Mouse (Mus musculus) forebrain, embryonic 12.5 days (tissue): ENCODE measurements around the gene Tubb3. TPM values are rescaled to one million over a fixed set of nuclear protein-coding genes. Genes with fewer than 3 reads are reported as not detected.
"Not testable (repeated sequence)": the region's sequence is repeated elsewhere in the genome, so short reads cannot be mapped to it uniquely, and the experiment has no call there.

ENCODE experiments used
- ATAC-seq: fragments of 200-750 bp; cut with Nextera tagmentation; 2 replicates; pipeline ENCODE4 v1.8.0; 2017; ENCODE audit warnings: moderate TSS enrichment; ENCODE audit not compliant: low FRiP score
- H3K27ac ChIP-seq: fragments of 300-500 bp; sonication (generic); 2 replicates; pipeline ENCODE4 v1.5.1; 2016; ENCODE audit warnings: mild to moderate bottlenecking
- H3K27me3 ChIP-seq: fragments of 300-500 bp; sonication (generic); 2 replicates; pipeline ENCODE4 v1.6.1; 2016; ENCODE audit warnings: mild to moderate bottlenecking
- H3K36me3 ChIP-seq: fragments of 300-500 bp; sonication (generic); replicated peaks from 2 replicates; pipeline ENCODE4 v1.6.1; 2016; ENCODE audit warnings: mild to moderate bottlenecking
- H3K4me1 ChIP-seq: fragments of 300-500 bp; sonication (generic); 2 replicates; pipeline ENCODE4 v1.6.1; 2016
- H3K4me2 ChIP-seq: fragments of 300-500 bp; sonication (generic); 2 replicates; pipeline ENCODE4 v1.6.1; 2016; ENCODE audit warnings: mild to moderate bottlenecking, moderate library complexity
- H3K4me3 ChIP-seq: fragments of 300-500 bp; sonication (generic); replicated peaks from 2 replicates; pipeline ENCODE4 v1.5.1; 2016; ENCODE audit warnings: mild to moderate bottlenecking
- H3K9ac ChIP-seq: fragments of 300-500 bp; sonication (generic); 2 replicates; pipeline ENCODE4 v1.6.1; 2016; ENCODE audit warnings: mild to moderate bottlenecking
- H3K9me3 ChIP-seq: fragments of 300-500 bp; sonication (generic); 2 replicates; pipeline ENCODE4 v1.6.1; 2016
- WGBS: fragments of 180-500 bp; shearing (Covaris S2); methylation state at CpG from one replicate; pipeline ENCODE4 v1.1.7; 2016; 5-methylcytosine and 5-hydroxymethylcytosine counted together
- polyA plus RNA-seq: library from polyadenylated mRNA; unstranded; fragments of >200 nt; fragmentation: Nextera tagmentation; extraction: Ambion mirVana; gene quantifications from 2 replicates; pipeline ENCODE4 v1.2.1, GENCODE M21; 2016

The Tubb3 gene
- polyA plus RNA-seq, 1 experiment from 2014 or later = 827 TPM

DNA sequence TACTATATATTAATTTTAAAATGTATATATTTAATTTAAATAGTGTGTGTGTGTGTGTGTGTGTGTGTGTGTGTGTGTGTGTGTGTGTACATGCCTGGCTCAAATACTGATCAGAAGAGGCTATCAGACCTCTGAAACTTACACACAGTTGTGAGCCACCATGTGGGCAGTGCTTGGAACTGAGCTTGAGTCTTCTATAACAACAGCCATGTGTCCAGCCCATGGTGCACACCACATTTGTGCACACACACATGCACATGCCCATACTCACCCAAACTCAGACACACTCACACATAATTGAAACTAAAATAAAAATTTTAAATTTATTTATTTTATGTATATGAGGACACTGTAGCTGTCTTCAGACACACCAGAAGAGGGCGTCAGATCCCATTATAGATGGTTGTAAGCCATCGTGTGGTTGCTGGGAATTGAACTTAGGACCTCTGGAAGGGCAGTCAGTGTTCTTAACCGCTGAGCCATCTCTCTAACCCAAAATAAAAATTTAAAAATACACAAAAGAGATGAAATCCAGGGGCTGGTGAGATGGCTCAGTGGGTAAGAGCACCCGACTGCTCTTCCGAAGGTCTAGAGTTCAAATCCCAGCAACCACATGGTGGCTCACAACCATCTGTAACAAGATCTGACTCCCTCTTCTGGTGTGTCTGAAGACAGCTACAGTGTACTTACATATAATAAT lies 3.9 kb downstream of the Tubb3 start:
- Histone ChIP-seq H3K36me3 (peaks cover 34% of the 10 kb centered on the region), H3K4me2 (peak overlapping the region; percentile 72), H3K4me3 (peak overlapping the region; percentile 86), H3K4me1 (peaks cover 41% of the 10 kb centered on the region)
- H3K9me3 ChIP-seq, H3K9ac ChIP-seq, ATAC-seq, H3K27ac ChIP-seq, H3K27me3 ChIP-seq: not testable (repeated sequence)
- WGBS = 80% methylated on average over 5 of the region's 5 CpGs

DNA sequence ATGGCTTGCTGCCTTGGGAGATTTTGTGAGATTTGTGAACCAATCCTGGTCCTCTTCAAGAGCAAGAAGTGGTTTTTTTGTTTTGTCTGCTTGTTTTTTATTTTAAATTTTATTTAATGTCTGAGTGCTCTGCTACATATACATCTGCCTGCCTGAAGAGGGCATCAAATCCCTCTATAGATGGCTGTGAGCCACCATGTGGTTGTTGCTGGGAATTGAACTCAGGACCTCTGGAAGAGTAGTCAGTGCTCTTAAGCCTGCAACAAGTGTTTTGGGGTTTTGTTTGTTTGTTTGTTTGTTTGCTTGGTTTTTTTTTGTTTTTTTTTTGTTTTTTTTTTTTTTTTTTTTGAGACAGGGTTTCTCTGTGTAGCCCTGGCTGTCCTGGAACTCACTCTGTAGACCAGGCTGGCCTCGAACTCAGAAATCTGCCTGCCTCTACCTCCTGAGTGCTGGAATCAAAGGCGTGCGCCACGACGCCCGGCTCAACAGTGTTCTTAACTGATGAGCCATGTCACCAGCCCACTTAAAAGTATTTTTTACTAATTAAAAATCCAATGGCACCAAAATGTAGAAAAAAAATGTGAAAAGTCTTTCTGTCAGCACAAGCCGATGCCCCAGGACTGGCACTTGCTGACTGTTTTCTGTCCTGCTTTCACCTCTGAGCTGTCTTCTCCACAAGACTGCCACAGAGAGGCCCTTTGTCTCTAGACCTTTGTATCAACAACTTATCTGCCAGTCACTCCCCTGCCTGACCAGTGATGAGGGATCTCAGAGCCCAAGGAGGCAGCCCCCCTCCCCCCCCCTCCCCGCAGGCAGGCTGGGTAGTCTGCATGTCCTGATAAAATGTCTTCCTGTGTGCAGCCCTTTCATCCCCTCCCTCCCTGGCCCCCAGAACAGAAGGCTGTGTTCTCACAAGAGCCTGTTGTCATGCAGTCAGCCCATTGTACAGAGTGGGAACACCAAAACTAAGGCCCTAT lies 5.0 kb downstream of the Tubb3 start:
- peaks cover 36% of the 10 kb centered on the region for H3K4me1 ChIP-seq
- WGBS = 86% methylated on average over 8 of the region's 8 CpGs
- H3K27ac ChIP-seq = no peak overlapping the region
- H3K27me3 ChIP-seq = no peaks in the 10 kb centered on the region
- H3K9me3 ChIP-seq = no peaks in the 10 kb centered on the region
- H3K9ac ChIP-seq = no peak overlapping the region
- ATAC-seq = no peak
- H3K4me3 ChIP-seq = 0 out of 2 replicates have a peak overlapping the region, but pooled peaks have one; percentile 3
- peak overlapping the region; percentile 40 for H3K4me2 ChIP-seq
- H3K36me3 ChIP-seq = peaks cover 46% of the 10 kb centered on the region

DNA sequence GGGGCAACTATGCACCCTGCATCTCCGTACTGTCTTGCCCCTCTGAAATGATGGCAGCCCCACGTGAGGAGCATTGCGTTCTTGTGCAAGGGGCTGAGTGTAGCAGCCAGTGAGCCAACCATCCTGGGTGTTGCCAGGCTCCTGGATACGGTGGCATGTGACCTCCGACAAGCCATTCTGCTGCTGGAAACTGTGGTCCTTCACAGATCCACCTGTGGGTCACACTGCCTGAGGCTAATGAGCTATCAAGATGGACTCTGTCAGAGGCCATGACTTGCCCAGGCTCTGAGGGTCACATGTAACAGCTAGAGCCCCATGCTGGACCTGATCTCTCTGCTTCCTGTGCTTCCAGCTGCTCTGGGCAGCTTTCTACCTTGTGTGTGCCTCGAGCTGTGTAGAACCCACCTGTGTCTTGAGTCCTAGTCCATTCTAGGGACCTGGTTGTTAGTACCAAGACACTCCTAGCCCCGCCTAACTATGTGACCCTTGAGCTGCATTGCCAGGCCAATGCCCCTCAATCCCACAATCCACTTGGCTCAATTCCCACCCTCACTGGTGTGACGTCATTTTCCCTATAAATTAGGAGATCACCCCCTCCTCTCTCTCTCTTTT lies 5.8 kb downstream of the Tubb3 start:
- peaks cover 39% of the 10 kb centered on the region for H3K4me1 ChIP-seq
- no peak for ATAC-seq
- no peaks in the 10 kb centered on the region for H3K27me3 ChIP-seq
- H3K27ac ChIP-seq = no peak overlapping the region
- peak overlapping the region; percentile 31 for H3K4me2 ChIP-seq
- no peak overlapping the region for H3K9ac ChIP-seq
- peaks cover 51% of the 10 kb centered on the region for H3K36me3 ChIP-seq
- WGBS = 85% methylated on average over 8 of the region's 8 CpGs
- H3K9me3 ChIP-seq = no peaks in the 10 kb centered on the region
- H3K4me3 ChIP-seq = no peak overlapping the region

DNA sequence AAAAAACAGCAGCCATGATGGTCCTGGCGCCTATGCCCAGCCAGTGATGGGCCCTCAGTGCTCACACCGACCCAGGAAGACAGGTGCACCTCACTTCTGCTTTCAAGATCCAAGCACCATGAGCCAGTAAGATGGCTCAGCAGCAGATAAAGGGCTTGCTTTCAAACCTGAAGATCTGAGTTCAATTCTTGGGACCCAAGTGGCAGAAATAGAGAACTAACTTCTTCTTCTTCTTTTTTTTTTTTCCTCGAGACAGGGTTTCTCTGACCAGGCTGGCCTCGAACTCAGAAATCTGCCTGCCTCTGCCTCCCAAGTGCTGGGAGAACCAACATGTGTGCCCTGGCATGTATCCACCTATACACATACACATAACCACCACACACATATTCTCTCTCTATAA lies 8.5 kb downstream of the Tubb3 start:
- no peak for ATAC-seq
- Histone ChIP-seq H3K9me3 (no peaks in the 10 kb centered on the region), H3K4me2 (no peak overlapping the region), H3K27ac (no peak overlapping the region), H3K4me1 (peaks cover 31% of the 10 kb centered on the region), H3K9ac (no peak overlapping the region), H3K27me3 (no peaks in the 10 kb centered on the region), H3K36me3 (peaks cover 59% of the 10 kb centered on the region), H3K4me3 (no peak overlapping the region)
- 90% methylated on average over 4 of the region's 4 CpGs for WGBS

DNA sequence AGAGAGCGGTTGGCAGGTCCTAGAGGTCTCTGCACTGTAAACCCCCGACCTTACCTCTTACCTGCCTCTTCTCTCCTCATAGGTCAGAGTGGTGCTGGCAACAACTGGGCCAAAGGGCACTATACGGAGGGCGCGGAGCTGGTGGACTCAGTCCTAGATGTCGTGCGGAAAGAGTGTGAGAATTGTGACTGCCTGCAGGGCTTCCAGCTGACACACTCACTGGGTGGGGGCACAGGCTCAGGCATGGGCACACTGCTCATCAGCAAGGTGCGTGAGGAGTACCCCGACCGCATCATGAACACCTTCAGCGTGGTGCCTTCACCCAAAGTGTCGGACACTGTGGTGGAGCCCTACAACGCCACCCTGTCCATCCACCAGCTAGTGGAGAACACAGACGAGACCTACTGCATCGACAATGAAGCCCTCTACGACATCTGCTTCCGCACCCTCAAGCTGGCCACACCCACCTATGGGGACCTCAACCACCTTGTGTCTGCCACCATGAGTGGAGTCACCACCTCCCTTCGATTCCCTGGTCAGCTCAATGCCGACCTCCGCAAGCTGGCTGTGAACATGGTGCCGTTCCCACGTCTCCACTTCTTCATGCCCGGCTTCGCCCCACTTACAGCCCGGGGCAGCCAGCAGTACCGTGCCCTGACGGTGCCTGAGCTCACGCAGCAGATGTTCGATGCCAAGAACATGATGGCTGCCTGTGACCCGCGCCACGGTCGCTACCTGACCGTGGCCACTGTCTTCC lies 9.5 kb downstream of the Tubb3 start:
- H3K27me3 ChIP-seq = no peaks in the 10 kb centered on the region
- ATAC-seq = 0 out of 2 replicates have a peak, but pooled peaks have one; percentile 15
- H3K36me3 ChIP-seq = peaks cover 59% of the 10 kb centered on the region
- no peak overlapping the region for H3K27ac ChIP-seq
- H3K4me2 ChIP-seq = no peak overlapping the region
- H3K4me1 ChIP-seq = peaks cover 31% of the 10 kb centered on the region
- H3K9ac ChIP-seq = no peak overlapping the region
- WGBS = 95% methylated on average over 34 of the region's 34 CpGs
- H3K4me3 ChIP-seq = no peak overlapping the region
- no peaks in the 10 kb centered on the region for H3K9me3 ChIP-seq

DNA sequence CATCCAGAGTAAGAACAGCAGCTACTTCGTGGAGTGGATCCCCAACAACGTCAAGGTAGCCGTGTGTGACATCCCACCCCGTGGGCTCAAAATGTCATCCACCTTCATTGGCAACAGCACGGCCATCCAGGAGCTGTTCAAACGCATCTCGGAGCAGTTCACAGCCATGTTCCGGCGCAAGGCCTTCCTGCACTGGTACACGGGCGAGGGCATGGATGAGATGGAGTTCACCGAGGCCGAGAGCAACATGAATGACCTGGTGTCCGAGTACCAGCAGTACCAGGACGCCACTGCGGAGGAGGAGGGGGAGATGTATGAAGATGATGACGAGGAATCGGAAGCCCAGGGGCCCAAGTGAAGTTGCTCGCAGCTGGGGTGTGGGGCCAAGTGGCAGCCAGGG lies 10.1 kb downstream of the Tubb3 start:
- no peak overlapping the region for H3K9ac ChIP-seq
- H3K9me3 ChIP-seq = 0 out of 2 replicates have a peak, but pooled peaks cover under 1% of the 10 kb centered on the region
- no peaks in the 10 kb centered on the region for H3K27me3 ChIP-seq
- H3K4me3 ChIP-seq = no peak overlapping the region
- WGBS = 91% methylated on average over 19 of the region's 19 CpGs
- H3K36me3 ChIP-seq = peaks cover 59% of the 10 kb centered on the region
- no peak overlapping the region for H3K27ac ChIP-seq
- ATAC-seq = no peak
- H3K4me1 ChIP-seq = peaks cover 30% of the 10 kb centered on the region
- H3K4me2 ChIP-seq = no peak overlapping the region

DNA sequence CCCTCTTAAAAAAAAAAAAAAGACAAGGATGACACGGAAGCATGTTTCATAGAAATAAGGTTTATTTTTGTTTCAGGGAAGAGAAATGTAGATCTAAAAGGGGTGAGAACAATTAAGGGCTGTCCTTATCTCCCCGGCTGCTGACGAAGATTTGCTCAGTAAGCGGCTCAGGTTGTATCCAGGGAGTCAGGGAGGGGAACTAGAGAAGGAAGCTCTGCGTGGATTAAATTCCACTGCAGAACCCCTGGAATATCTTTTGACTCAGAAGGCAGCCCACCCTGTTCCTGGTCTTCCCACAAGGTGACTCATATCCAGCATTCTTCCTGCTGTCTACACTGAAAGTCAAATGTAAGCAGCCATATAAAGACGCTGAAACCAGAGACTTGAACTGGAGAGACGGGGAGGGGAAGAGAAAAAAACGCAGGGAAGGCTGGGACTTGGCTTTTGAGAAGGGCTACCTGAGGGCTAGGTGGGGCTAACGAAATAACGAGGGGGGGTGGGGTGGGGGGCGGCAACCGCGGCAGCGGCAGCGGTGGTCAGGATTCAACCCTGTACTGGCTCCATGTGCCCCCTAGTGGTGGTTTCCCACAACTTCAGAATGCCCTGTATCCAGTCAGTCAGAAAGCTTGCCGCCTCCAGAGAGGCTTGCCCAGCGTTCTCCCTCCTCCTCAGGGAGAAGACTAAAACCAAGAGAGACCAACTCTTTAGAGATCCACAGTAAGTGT lies 11.0 kb downstream of the Tubb3 start:
- peaks cover 53% of the 10 kb centered on the region for H3K36me3 ChIP-seq
- ATAC-seq = peak; percentile 65
- H3K9ac ChIP-seq = no peak overlapping the region
- H3K4me2 ChIP-seq = no peak overlapping the region; the same call in 1 of the 2 replicates
- 0 out of 2 replicates have a peak overlapping the region, but pooled peaks have one; percentile 5 for H3K4me3 ChIP-seq
- no peaks in the 10 kb centered on the region for H3K27me3 ChIP-seq
- peaks cover 21% of the 10 kb centered on the region for H3K4me1 ChIP-seq
- 20% methylated on average over 17 of the region's 17 CpGs for WGBS
- peaks cover 10% of the 10 kb centered on the region for H3K9me3 ChIP-seq
- H3K27ac ChIP-seq = no peak overlapping the region

DNA sequence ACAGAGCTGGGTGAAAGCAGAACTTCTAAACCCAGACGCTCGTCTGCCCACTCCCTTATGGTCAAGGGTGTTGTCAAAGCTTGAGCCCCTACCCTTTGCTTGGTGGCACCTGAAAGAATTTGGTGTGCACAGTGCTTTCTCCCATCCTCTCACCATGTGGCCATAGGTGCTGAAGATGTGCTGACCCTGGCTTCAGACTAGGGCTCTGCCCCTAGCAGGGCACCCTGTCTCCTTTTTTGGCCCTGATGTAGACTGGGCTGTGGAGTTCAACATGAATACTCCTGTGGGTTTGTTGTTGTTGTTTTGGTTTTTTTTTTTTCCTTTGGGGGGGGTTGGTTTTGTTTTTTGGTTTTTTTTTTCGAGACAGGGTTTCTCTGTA lies 11.5 kb downstream of the Tubb3 start:
- H3K36me3 ChIP-seq = peaks cover 49% of the 10 kb centered on the region
- peaks cover 15% of the 10 kb centered on the region for H3K9me3 ChIP-seq
- no peak overlapping the region for H3K27ac ChIP-seq
- H3K4me3 ChIP-seq = no peak overlapping the region
- no peaks in the 10 kb centered on the region for H3K27me3 ChIP-seq
- H3K9ac ChIP-seq = no peak overlapping the region
- 25% methylated on average over 3 of the region's 3 CpGs for WGBS
- ATAC-seq = 0 out of 2 replicates have a peak, but pooled peaks have one; percentile 2
- H3K4me2 ChIP-seq = no peak overlapping the region
- peaks cover 18% of the 10 kb centered on the region for H3K4me1 ChIP-seq

DNA sequence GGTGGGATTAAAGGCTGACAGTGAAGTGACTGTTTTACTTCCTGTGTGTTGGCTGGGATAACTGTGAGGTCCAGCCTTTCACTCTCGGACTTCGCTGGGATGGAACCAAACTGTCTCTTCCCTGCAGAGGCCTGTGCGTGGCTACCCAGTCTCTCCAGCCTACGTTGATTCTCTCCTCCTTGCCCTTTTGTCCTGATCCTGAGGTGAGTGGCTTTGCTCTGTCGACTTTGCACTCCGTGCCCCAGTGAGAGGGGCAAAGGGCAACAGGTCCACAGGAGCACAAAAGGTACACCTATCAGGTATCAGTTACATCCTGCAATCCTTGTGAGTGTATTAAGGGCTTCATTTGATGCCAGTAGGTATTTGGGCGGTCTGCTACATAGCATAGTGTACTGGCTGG lies 12.2 kb downstream of the Tubb3 start, which contains the start of gene Def8:
TSS of gene Def8 (plus strand) at position 87 of the 400 bp plus-strand sequence.
- Histone ChIP-seq H3K27me3 (no peaks in the 10 kb centered on the region), H3K4me3 (0 out of 2 replicates have a peak within 1 kb of the TSS, but pooled peaks have one; percentile 5), H3K9me3 (peaks cover 22% of the 10 kb centered on the region), H3K36me3 (peaks cover 42% of the 10 kb centered on the region), H3K4me1 (peaks cover 13% of the 10 kb centered on the region), H3K9ac (no peak within 1 kb of the TSS), H3K27ac (no peak within 1 kb of the TSS), H3K4me2 (no peak within 1 kb of the TSS; the same call in 1 of the 2 replicates)
- WGBS = 77% methylated on average over 7 of the region's 7 CpGs
- no peak for ATAC-seq

DNA sequence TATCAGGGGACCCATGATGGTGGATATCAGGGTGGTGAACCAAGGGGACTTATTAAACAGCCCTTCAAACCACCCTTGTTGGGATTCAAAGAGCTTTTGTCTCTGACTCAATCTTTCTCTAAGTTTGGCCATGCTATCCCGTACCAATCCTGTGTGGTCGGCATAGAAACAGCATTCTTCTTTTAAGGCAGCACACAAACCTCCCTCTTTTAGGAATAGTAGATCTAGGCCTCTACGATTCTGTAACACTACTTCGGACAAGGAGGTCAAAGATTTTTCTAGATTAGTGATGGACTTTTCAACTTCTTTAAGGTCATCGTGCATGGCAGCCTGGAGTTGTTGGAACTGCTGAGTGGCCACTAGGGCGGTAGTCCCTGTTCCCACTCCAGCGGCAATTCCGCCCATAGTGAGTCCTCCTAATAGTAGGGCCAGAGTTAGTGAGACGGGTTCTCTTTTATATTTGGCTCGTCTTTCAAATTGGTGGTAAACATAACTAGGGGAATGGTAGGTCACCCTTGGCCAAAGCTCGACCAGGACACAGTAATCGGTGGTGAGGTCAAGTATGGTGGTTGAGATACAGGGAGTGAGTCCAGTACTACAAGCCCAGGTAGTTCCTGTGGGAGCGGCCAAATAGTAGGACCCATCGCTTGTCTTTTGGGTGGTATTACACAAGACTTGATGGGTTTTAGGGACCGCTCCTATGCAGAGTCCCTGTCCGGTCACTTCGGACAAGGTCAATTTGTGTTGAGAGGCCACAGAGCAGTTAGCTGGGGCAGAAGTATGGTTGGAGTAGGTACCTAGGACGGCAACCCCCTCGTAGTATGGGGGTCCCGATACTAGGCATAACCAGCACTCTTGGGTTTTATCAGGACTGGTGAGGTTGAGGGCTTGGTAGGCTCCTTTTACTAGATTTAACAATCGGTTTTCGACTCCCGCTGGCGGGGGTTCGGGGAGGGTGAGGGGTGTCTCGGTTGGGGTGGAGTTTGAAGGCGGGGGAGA lies 15.6 kb downstream of the Tubb3 start:
- WGBS = 95% methylated on average over 27 of the region's 27 CpGs
- Histone ChIP-seq H3K9ac (no peak overlapping the region), H3K27ac (no peak overlapping the region), H3K36me3 (peaks cover 9% of the 10 kb centered on the region; the same call in 1 of the 2 replicates), H3K4me2 (no peak overlapping the region), H3K4me3 (no peak overlapping the region), H3K4me1 (peaks cover 9% of the 10 kb centered on the region; the same call in 1 of the 2 replicates), H3K9me3 (peaks cover 45% of the 10 kb centered on the region), H3K27me3 (no peaks in the 10 kb centered on the region)
- ATAC-seq = no peak
